Mouse (Mus musculus) heart, postnatal 36 days (tissue): ENCODE data around the gene Mad1l1. TPM values are rescaled to one million over a fixed set of nuclear protein-coding genes. Genes with fewer than 3 reads are reported as not detected.
"Not testable (repeated sequence)": the region's sequence is repeated elsewhere in the genome, so short reads cannot be mapped to it uniquely, and the experiment has no call there.

Experiments used
- DNase-seq, 2 experiments: peaks; one replicate each; pipeline ENCODE4 v3.0.0; 2021 to 2022
- intact Hi-C: fragments of 180-260 bp; cut with DNase I; formaldehyde crosslinking; loops from one replicate; pipeline ENCODE4 v1.15.1; 2025
- total RNA-seq, 2 experiments: library from RNA; stranded (reverse); gene quantifications; 2 replicates each; pipeline ENCODE4 v1.2.3; 2021

The Mad1l1 gene
- total RNA-seq, 2 experiments from 2014 or later, result 9.6 to 10.6 TPM

GRCm38 (mm10) chr5:140025301-140025700 is 296.1 kb downstream of the Mad1l1 start:
- DNase-seq, result no peak
- intact Hi-C loops, result no loop called here

DNA sequence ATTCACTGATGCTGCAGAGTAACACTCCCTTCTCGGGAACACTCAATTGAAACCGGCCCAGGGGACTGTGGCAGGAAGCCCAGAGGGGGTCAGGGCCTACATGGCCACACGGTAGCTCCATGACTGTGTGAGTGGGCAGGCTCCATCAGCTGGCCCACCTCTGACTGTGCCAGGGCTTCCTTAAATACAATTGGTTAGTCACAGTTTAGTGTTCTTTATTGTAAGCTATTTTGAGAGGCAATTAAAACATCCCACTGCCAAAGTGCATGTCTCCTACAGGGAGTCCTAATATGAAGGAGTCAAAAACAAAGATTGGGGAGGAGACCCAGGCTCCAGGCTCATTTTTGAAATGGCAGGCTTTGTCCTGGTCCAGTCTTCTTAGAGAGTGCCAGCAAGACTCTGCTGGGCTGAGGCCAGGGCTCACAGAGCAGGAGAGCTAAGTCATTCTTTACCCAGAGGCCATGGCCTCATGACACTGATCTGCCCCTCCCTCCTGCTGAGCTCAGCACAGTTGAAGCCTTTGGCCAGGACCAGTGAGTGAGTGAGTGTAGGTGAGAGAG is 297.3 kb downstream of the Mad1l1 start:
- intact Hi-C loops, result no loop called here
- peak; percentile 22 to 26 for DNase-seq

DNA sequence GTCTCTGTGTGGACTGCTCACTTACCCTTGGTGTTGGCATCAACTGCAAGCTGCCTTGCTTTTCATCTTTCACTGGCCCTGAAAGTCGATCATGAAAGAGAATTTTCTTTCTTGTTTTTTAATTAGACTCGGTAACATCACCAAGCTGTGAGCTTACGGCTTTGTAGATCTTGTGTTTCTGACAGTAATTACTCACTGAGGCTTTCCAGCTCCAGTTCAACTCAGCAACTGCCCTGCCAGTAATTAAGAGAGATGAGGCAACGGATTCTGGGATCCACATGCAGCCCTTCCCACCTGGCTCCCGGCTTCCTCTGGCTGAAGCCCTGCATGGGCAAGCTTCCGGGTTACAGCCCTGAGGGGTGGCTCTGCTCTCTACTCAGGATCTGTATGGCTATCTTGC is 298.5 kb downstream of the Mad1l1 start:
- intact Hi-C loops, result no loop called here
- DNase-seq, result no peak

- intact Hi-C loops, result no loop called here
- no peak for DNase-seq
Measured at GRCm38 (mm10) chr5:140021755-140022154, 299.6 kb downstream of the Mad1l1 start.

DNA sequence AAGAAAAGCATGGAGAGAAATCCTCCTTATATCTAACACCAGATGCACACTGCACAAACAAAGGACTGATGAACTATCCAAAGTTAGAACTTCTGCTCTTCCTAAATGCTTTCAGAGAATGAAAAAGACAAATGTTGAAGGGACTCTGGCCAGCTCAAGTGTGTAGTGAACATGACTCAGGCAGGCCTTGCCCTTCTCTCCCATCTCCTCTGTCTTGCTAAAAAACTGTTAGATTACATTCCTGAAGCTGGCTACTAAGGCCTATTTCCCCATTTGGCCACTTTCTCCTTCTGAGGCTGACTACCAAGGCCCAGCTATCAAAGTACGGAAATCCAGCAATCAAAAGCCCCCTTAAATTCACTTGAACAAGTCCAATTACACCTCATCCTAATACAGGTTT is 301.7 kb downstream of the Mad1l1 start:
- intact Hi-C loops, result no loop called here
- no peak for DNase-seq

DNA sequence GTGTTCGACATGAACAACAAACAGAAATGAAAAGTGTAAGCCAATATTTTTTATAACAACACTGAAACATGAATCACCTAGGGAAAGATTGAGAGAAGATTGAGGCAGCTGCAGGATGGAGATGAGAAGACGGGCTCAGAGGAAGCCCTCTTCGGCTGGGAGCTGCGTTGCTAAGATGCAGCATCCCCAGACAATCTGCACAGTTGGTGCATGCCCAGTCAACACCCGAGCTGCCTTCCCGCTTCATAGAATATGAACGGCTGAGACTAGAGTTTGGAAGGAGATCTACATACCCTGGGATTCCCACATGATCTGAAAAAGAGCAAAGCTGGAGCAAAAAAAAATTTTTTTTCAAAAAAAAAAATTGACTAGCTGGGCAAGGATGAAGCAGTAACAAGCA is 302.6 kb downstream of the Mad1l1 start:
- intact Hi-C loops, result no loop called here
- no peak for DNase-seq

GRCm38 (mm10) chr5:140016896-140017295 is 304.5 kb downstream of the Mad1l1 start:
- DNase-seq, result no peak
- intact Hi-C loops, result no loop called here

- no peak for DNase-seq
- intact Hi-C loops, result no loop called here
Measured at GRCm38 (mm10) chr5:140013652-140014051, 307.7 kb downstream of the Mad1l1 start.

DNA sequence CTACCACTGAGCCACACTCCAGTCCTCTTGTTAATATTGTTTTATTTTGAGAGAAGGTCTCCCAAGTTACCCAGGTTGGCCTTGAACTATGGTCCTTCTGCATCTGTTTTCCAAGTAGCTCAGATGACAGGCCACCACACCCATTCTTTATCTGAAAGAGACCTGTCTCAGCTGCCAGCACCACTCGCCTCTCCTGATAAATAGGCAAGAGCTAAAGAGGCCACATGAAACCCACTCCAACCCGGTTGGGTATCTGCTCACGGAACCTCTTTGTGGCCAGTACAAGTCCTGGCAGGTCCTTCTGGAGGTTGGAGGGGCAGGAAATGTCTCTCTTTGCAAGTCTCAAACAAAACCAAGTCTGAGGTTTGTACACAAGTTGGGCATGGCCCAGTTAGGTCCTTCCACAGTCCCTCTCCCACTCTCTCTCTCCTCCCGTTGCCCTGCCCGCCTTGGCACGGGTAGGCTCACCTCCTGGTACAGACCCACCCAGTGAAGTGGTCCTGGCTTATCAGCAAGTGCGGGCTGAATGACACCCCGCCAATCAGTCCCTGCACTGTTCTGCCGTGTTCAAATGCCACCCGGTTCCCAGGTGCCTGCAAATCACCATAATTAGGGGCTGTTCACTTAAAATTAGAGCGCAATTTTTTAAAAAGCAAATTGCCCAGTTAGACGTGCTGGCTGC is 308.9 kb downstream of the Mad1l1 start:
- DNase-seq, result no peak
- intact Hi-C loops, result no loop called here

DNA sequence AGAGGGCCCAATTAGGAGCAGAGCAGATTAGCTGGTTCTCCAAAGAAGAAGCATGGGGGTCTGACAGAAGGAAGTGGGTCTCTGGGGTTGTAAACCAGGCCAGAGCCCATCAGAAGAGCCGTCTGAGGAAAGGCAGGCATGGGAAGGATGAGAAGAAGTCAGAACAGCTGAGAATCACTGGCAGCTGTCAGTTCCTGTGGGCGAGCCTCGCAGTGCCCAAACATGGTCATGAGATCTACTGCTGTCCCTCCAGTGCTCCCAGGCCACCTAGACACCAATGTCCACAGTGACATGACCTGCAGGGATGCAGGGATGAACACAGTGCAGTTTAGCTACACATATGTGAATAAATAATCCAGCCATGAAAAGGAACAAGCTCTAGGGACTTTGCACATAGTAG is 310.9 kb downstream of the Mad1l1 start:
- intact Hi-C loops, result no loop called here
- no peak for DNase-seq

DNA sequence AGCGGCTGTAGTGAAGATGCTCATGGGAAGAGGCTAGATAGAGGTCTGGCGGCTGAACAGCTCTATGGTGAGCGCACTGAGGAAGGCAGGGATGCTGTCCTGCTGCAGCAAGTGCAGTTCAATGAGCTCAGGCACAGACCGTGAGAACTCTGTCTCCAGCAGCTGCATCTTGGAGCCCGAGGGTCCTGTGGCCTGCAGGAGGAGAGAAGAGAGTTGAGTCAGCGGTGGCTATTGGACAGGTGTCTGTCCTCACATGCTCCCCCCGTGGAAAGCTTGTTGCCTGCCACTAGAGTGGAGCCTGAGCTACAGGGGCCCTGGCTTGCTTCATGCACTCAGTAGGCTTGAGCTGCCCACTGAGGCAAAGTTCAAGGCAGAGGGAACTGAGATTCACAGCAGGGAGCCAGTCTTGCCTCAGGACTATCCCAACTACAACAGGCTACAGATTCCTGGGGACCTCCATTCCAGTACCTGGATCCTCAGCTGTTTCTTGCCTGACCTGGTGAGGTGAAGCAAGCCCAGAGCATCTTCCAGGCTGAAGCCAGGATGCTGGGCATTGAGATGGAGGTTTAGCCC is 312.2 kb downstream of the Mad1l1 start:
- intact Hi-C loops, result loop anchor here (10.0 kb wide), 1 partner anchor 664 kb away; no protein-coding TSS in a partner anchor
- no peak for DNase-seq

DNA sequence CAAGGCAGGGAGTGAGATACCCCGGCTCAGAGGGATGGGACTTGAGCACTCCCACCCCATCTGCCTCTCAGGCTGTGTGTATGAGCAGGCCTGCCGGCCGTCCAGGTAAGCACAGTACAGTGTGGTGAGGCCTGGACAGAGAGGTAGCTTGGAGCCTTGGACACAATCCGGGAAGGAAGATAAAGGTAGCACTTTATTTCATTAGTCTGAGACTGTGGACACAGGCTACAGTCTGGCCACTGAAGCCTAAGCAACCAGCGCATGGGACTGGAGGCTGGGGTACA is 312.9 kb downstream of the Mad1l1 start:
- intact Hi-C loops, result loop anchor here (10.0 kb wide), 1 partner anchor 664 kb away; no protein-coding TSS in a partner anchor
- DNase-seq, result no peak

DNA sequence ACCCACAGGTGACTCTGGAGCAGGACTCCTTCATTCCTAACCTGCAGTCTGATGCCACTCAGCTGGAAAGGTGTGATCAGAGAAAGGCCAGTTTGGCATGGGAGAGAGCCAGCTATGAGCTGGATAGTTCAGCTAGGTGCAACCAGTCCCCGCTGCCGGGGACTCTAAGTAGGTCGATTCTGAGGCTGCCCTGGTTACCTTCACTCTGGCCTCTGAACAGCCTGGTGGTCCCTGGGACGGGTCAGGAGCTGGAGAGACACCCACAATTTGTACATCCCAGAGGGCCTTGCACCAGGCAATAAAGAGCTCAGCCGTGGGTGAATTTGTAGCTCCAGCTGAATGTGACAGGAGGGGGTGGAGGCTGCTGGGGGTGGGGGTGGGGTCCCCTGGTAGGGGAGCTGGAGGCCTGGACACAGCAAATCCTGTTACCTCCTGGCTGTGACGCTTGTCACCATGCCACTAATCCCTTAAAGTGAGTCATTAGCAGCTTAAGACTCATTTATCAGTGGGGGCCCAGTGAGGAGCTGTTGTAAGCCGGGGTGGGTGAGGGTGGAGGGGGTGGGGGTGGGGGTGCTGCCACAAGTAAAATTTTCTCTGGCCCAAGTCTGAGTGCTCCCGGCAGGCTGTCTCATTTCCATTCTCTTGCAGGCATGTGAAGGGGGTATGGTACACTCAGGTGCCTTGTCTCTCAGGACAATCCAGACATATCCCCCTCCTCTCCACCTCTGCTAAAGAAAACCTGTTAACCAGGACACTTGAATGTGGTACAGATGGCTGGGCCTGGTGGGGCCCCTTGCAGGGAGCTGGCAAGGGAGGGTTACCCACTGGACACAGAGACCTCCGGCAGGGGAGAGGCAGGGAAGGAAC is 313.5 kb downstream of the Mad1l1 start:
- no peak for DNase-seq

GRCm38 (mm10) chr5:140006861-140007260 is 314.5 kb downstream of the Mad1l1 start:
- intact Hi-C loops, result loop anchor here (10.0 kb wide), 1 partner anchor 662 kb away; no protein-coding TSS in a partner anchor
- no peak for DNase-seq

More for the DNA sequence above, 313.5 kb downstream of the Mad1l1 start:
- intact Hi-C loops, result loop anchor here (10.0 kb wide), 1 partner anchor 663 kb away; no protein-coding TSS in a partner anchor

GRCm38 (mm10) chr5:140002541-140002940 is 318.8 kb downstream of the Mad1l1 start:
- no peak for DNase-seq
- intact Hi-C loops, result loop anchor here (10.0 kb wide), 1 partner anchor 658 kb away; no protein-coding TSS in a partner anchor

- intact Hi-C loops, result no loop called here
- no peak for DNase-seq
Measured at GRCm38 (mm10) chr5:139998916-139999315, 322.4 kb downstream of the Mad1l1 start.

DNA sequence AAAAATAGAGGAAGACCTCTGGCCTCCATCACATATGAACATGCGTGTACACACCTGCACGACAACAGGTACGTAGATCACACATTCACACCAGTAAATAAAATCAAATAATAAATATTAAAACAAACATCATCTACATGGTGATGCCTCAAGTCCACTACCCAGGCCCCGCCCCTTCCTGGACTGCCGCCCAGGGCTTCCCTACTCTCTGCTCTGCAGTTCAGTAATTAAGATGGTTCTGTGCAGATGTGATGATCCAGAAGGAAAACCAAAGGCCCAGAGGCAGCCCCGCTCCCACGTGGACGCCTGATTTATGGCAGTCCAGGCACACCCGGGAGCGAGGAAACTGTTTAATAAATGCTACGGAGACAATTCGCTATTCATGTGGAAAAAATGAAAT is 323.0 kb downstream of the Mad1l1 start:
- intact Hi-C loops, DNase-seq: not testable (repeated sequence)

GRCm38 (mm10) chr5:139991531-139991930 is 329.8 kb downstream of the Mad1l1 start:
- no peak for DNase-seq
- intact Hi-C loops, result no loop called here

- intact Hi-C loops, result no loop called here
- no peak for DNase-seq
Measured at GRCm38 (mm10) chr5:139985073-139985746, 336.1 kb downstream of the Mad1l1 start.

DNA sequence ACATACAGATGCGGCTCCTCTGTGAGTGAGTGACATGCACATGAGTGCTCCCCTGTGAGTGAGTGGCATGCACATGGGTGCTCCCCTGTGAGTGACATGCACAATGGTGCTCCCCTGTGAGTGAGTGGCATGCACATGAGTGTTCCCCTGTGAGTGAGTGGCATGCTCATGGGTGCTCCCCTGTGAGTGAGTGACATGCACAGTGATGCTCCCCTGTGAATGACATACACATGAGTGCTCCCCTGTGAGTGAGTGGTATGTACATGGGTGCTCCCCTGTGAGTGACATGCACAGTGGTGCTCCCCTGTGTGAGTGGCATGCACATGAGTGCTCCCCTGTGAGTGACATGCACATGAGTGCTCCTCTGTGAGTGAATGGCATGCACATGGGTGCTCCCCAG is 339.4 kb downstream of the Mad1l1 start:
- intact Hi-C loops, result no loop called here
- DNase-seq, result no peak

DNA sequence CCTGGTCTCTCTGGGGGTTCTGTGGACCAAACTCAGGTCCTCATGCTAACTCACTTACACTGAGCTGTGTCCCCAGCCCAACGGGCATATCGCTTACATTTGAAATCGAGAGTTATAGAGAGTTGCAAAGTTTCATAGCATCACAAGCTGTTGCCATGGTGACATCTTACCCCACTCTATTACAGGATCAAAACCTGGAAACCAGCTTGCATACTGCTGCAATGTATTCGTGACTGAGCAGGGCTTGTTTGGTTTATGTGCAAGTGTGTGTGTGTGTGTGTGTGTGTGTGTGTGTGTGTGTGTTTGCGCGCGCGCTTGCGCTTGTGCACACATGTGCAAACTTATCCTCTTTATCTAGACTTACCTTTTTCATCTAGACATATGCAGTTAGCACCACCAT is 342.0 kb downstream of the Mad1l1 start:
- DNase-seq, result no peak
- intact Hi-C loops, result no loop called here
